Mouse (Mus musculus) spleen, adult 2 months (tissue): ENCODE results near the gene Loxl1.

Experiments used
- CTCF ChIP-seq: fragments of 200-500 bp; IDR thresholded peaks from 2 replicates; pipeline ENCODE4 v1.5.1; 2011; ENCODE audit warnings: mild to moderate bottlenecking, inconsistent platforms; ENCODE audit not compliant: insufficient read depth, insufficient read length, insufficient replicate concordance; ENCODE audit errors: extremely low read depth
- POLR2A ChIP-seq: fragments of 200-500 bp; IDR thresholded peaks from 2 replicates; pipeline ENCODE4 v1.6.1; 2011; ENCODE audit warnings: low read depth, low read length, inconsistent platforms

DNA sequence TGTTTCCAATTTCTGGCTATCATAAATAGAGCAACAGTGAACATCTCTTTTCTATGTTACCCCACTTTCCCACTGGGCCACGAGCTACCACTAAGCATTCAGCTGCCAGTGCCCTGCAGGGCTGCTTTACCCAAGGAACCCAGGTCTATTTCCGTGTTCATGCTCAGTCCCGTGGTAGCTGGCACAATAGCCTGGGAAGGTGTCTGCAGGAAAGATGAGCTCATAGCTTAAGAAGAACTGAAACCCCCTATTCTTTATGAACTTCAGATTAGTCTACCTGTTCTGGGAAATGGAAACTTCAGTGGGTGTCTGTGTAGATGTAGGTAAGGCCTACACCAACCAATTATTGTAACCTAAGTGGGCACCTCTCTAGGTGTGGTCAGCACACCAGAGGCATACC, 47.6 kb downstream of the Loxl1 start:
- TF ChIP-seq POLR2A (no peak), CTCF (no peak)
